Mouse (Mus musculus) right cerebral cortex, adult 18-20 months (tissue): ENCODE measurements around the gene Epha5.

ENCODE experiments used
- DNase-seq: peaks from one replicate; pipeline ENCODE4 v3.0.0; 2022; ENCODE audit warnings: mixed read lengths

The Epha5 gene

DNA sequence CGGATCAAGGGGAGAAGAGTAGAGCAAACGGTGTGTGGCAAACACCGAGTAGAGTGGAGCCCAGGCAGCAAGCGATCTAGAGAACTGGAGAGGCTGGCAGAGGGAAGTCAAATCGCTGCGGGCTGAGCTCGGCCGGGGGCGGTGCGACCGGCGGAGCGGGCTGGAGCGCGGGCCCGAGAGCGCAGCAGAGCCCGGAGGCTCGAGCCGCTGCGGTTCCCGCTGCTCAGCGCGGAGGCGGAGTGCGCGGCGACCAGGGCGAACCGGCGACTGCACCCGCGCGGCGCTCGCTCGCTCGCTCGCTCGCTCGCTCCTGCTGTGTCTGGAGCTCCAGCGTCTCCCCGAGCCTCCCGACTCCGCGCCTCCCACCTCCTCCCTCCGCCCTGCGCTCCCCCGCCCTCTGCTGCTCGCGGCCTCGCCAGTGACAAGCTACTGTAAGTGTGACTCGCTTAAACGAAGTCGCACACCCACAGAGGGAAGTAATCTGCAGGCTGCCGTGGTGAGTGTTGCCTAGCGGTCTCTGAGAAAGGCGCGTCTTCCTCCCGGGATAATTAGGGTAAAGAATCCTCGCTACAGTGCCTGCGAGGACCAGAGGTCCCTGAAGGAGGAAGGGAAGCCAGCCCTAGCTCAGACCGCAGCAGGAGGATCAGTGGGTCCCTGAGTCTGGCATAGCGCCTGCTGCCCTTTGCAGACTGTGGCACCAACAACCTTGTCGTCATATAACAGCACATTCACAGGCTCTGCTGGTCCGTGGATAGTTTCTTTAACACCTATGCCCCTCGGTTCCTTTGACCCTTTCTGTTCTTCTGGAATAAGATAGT lies at the start of gene Epha5:
TSS of gene Epha5 (minus strand) at position 321 of the 818 bp plus-strand sequence.
- DNase-seq = peak; percentile 93

- no peak for DNase-seq
These were observed 39.0 kb upstream of the Epha5 start for GRCm38 (mm10) chr5:84456216-84456615.

DNA sequence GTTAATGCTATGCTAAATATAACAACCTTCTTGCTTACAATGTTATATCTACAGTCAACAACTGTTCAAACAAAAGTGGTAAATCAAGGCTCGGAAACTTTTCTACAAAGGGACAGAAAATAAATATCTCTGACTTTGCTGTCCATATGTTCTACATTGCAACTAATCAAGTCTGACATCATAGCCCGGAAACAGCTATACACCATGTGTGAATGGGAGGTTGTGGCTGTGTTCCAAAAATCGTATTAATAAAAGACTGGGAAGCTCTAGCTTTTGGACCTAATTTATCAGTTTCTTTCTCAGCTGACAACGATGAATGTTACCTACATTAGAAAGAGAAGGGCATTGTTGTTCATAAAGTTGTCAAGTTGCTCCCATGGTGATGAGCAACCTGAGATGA lies 37.5 kb upstream of the Epha5 start:
- no peak for DNase-seq

GRCm38 (mm10) chr5:84453839-84454238 lies 36.7 kb upstream of the Epha5 start:
- DNase-seq = no peak

DNA sequence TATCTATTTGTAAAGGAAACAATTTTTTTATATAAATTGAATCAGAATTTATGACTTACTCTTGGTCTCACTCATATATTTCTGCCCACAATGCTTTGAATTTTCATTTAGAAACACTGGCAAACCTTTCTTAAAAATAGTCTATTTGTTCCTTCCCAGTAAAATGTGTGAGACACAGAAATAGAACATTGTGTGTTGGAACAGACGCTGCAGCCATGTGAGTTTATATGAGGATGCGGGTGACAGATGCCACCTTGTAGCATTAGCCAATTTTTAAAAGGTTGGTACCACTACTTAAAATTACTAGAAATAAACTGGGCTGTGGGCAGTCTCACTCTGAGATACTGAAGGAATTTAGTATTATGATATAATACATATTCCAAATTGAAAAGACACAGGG lies 23.1 kb upstream of the Epha5 start:
- DNase-seq = peak; percentile 25

DNA sequence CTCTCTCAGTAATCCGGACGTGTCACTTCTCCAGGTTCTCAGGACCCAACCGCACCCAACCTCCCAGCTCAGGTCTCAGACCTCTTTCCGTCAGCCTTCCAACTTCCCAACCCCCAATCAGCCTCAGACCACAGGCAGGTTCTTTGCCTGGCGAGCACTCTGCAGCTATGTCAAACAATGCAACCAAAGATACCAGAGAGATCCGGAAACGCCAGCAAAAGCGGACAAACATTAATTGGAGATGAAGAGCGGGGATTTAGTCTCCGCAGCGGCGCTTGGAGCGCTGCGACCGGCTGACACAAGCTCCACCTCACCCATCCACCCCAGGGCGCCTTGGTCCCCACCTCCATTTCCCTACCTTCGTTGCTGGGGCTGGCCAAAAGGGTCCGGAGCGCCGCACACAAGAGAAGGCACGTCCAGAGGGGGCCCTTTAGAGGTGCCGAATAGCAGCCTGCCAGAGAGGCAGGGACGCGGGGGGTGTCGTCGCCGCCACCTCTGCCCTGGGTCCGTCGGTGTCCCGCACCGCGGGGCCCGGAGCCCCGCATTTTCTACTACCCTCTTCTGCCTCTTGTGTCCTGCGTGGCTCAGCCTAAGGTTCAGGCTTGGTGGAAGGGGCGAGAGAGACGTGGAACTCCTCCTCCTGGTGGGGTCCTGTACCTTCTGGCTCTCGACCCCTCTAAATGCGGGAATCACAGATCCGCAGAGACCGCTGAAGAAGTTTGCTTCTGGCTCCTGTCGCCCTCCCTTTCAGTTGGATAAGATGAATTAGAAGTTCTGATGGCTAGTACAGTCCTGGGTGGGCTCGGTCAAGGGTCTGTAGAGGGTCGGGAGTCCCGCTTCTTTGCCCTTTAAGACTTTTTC lies 991 bp downstream of the Epha5 start:
- peak; percentile 59 for DNase-seq

DNA sequence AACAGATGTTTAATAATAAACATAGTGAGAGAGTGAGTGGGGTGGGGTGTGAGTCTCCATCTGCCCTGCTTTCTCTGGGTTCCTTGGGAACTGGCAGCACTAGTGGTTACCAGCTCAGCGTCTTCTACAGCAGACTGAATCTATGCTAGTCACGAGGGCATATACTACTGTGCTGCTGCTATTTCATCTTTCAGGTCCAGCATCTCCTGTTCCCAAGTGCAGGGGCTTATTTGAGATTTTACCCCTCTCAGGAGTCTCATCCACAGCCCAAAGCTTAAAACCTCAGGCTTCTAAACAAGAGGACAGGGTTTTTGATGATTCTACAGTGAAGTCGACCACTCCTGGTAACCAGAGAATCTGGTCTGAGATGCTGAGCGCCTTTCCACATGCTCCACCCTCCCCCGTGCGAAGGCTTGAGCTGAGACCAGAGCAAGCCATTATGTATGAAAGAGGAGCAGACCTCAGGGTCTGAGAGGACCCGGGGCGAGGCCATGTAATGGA lies 2.2 kb downstream of the Epha5 start:
- peak; percentile 46 for DNase-seq

- no peak for DNase-seq
These were observed 4.2 kb downstream of the Epha5 start for GRCm38 (mm10) chr5:84413026-84413425.

DNA sequence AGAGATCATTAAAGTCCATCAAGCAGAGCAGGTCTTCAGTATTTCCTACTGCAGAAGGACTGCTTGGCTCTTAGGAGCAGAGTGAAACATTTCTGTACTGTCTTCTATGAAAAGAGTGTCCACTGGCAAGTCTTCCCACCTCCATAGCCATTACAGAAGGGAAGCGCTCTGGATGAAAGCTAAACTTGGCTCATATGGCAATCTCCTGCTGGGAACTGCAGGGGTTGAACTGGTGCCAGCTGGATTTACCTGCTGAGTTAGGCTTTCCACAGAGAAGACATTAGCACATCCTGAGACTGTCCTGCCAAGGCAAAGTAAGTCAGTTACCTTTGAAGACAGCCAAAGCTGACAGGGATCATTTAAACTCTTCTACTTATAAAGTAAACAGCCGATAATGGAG lies 8.8 kb downstream of the Epha5 start:
- DNase-seq = no peak

- DNase-seq = peak; percentile 36
These were observed 20.1 kb downstream of the Epha5 start for GRCm38 (mm10) chr5:84397085-84397484.

DNA sequence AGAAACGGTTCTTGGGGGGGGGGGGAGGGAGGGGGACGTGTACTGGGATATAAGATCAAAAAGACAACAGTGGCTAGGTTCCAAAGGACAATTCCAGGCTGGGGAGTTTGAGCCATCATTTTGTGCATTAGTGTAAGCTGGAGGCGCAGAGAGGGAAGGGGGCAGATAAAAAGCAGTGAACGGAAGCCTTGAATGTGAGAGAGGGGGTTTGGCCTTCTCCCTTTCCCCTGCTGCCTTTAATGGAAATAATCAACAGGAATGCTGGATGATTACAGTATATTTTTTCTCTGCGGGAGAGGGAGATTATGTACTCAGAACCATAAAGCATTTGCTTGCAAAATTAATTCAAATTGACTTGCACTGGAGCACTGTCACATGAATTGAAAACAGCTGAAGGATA lies 51.8 kb downstream of the Epha5 start:
- DNase-seq = no peak

- DNase-seq = no peak
These were observed 57.8 kb downstream of the Epha5 start for GRCm38 (mm10) chr5:84359430-84359829.

DNA sequence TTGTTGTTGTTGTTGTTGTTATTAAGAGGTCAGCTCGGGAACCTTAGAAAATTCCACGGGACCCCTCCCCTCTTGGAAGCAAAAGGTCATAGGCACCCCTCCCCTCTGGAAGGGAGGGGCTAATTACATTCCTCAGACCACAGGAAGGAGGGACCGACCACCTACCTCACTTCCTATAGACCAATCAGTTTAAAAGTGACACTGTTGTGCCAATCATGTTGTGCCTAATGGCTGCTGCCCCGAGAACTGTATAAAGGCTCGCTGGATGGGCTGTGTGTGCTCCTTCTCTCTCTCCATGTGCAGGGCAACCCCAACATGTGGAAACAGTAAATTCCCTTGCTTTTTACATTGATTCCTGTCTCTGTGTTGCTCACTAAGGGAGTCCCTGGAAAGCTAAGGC lies 64.1 kb downstream of the Epha5 start:
- DNase-seq = no peak

DNA sequence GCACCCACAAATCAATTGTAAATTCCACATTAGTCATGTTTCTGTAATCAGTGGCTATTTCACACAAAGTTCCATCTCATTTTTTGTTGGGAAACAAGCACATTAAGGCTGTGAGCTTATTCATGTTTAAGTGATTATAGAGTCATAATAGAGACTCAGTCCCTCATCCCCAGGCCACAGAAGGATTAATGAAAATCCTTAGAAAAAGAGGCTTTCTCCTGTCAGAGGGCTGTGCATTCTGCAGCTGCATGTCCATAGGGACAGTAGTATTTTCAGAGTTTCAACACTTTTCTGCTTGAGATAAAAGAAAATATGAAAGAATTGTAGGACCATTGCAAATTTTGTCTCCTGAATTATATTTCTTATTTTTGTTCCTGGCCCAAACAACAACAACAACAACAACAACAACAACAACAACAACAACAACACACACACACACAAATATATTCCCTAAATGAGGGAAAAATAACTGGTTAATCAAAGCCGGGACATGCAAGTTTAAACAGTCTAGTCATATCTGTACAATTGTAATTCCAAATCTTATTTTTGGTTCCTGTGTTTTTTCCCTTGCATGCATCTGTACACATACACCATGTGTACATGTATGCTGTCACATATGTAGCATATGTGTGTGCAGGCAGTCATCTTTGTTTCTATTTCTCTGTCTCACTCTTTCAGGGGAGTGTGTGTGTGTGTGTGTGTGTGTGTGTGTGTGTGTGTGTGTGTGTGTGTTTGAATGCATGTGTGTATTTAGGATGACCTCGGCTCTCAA lies 70.3 kb downstream of the Epha5 start:
- no peak for DNase-seq

DNA sequence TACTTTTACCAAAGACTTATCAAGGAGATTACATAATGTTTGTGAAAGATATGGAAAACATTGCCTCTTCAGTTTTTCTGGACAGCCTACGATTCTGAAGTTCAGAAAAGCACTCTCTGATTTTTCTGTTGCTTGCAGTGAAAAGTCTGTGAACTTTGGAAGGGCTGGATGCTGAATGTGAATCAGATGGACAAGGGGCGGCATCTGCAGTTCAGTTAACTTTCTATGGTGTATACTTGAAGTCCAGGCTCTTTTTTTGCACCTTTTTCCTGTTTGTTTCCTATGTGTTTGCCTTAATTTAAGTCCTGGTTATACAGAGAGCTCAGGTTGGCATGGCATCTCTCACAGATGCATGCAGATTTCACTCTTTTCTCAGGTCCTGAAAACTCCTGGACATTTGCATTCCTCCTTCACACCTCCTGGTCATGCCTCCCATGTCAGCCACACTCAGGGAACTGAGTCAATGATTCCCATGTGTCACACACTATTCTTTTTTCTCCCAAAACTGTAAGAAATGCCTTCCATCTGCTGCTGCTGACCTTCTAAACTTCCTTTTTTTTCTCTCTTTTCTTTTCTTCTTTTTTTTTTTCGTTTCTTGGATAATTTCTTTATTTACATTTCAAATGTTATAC lies 81.2 kb downstream of the Epha5 start:
- DNase-seq = no peak

DNA sequence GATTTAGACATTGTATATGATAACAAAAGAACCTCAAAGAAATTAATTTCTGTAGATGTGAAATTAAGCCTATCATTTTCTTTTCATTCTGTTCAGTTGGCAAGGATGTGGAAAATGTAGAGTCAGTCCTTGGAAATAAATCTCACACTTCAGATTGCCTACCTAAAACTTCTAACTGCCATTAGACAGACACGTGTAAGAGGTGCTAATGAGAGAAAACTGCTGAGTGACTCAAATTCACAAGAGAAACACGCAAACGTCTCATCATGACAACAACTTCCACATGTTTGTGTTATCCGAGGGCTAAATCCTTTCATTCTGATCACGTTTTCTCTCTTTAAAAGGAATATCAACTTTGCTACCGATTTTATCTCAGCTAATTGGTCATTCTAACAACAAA lies 82.7 kb downstream of the Epha5 start:
- DNase-seq = no peak

GRCm38 (mm10) chr5:84331631-84332030 lies 85.6 kb downstream of the Epha5 start:
- no peak for DNase-seq

DNA sequence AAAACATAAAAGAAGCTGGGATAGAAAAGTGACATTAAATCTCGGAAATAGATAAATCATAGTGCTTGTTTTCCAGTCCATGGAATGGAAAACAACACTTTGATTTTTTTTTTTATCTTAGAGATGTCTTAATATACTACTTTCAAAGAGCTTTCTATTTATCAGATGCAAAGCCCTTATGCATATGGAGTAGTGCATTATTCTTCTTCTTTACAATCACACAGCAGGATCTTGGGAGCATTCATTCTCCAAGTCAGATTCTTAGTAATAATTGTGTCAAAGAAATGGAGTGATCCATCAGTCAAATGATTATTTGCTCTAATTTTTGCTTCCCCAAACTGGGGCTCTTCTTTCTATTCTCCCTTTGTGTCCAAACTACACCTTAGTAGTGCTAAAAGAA lies 96.6 kb downstream of the Epha5 start:
- no peak for DNase-seq

DNA sequence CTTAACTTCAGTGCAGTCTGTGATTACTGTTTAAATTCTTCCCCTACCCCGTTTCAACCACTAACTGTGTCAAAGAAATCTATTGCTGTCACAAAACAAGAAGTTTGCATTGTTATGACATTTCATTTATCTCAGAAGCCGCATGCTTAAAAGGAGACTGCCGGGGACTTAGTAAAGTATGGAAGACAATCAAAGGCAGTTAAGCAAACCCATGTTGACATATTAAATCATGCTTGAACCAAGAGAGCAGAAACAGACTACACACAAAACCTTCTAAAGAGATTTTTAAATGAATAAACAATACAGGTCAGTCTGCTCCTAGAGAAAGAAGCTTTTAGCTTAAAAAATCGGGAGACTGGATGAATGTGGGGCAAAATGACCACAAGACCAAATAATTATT lies 97.0 kb downstream of the Epha5 start:
- no peak for DNase-seq

GRCm38 (mm10) chr5:84318814-84319340 lies 98.3 kb downstream of the Epha5 start:
- no peak for DNase-seq

DNA sequence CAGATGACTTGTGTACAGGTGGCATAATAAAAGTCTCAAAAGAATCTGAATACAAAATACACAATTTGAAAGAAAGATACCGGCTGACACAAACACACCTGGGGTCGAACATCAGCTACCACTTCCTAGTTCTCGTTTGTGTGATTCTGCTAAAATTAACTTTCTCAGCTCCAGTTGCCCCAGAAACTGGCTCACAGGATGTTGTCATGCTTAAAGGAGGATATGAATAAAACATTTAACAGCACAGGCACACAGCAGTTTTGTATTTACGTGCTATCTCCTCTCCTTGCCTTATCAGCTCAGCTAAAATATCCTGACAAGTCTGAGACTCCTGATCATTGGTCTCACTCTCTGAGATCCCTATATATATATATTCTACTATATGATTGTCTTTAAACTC lies 99.3 kb downstream of the Epha5 start:
- DNase-seq = peak; percentile 23

DNA sequence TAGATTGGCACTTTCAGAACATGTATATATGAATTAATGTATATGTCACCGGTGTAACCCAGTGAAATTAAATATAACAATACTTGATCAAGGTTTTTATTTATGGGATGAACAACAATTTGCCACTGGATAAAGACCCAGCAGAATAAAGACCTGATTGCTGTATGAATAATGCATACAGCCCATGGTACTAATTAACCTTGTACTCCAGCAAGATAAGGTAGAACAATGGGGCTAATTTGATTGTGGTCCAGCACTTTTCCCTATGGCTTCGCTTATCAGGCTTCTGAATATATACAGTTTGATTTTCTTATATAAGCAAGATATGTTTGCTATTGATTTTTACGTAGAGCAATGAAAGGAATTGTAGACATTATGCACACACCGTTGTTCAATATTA lies 103.6 kb downstream of the Epha5 start:
- DNase-seq = no peak
